Mouse (Mus musculus) MEL (cell line): ENCODE measurements at regions not wholly inside any gene's neighbourhood (a gene's known extent, or its start where the extent isn't known, plus 50 kb on each side); places are given as distances from the start of the nearest gene placed in this dataset.

Source experiments
- DNase-seq: peaks from one replicate; pipeline ENCODE4 v3.0.0; 2011; ENCODE audit warnings: low read depth, low spot score
- H3K27ac ChIP-seq: 2 replicates; pipeline ENCODE4 v1.5.1; 2012; ENCODE audit warnings: low read depth, mild to moderate bottlenecking, control low read depth, low read length, moderate library complexity; ENCODE audit not compliant: control insufficient read depth
- H3K27me3 ChIP-seq, 2 experiments: fragments of 150-350 bp in 1 of 2; sonication (generic) in 1 of 2; 2 replicates each; pipeline ENCODE4 v1.6.1; 2012; ENCODE audit warnings: low read length in 2 of 2, mild to moderate bottlenecking in 2 of 2, improper control_type of control experiment in 1 of 2, moderate library complexity in 1 of 2; ENCODE audit not compliant: insufficient read depth in 2 of 2, control insufficient read depth in 1 of 2
- H3K36me3 ChIP-seq, 2 experiments: 2 replicates each; pipeline ENCODE4 v1.6.1; 2012 to 2014; ENCODE audit warnings: low read length in 2 of 2, improper control_type of control experiment in 1 of 2, inconsistent platforms in 1 of 2, mild to moderate bottlenecking in 1 of 2; ENCODE audit not compliant: insufficient read depth in 2 of 2, control insufficient read depth in 1 of 2
- H3K4me1 ChIP-seq, 2 experiments: fragments of 150-350 bp in 1 of 2; sonication (generic) in 1 of 2; 2 replicates each; pipeline ENCODE4 v1.6.1; 2012; ENCODE audit warnings: low read length in 2 of 2, improper control_type of control experiment in 1 of 2, mild to moderate bottlenecking in 1 of 2; ENCODE audit not compliant: insufficient read depth in 2 of 2, control insufficient read depth in 1 of 2
- H3K4me3 ChIP-seq, 2 experiments: fragments of 150-350 bp in 1 of 2; sonication (generic) in 1 of 2; 2 replicates each; pipeline ENCODE4 v1.5.1; 2012; ENCODE audit warnings: low read depth in 2 of 2, low read length in 2 of 2, mild to moderate bottlenecking in 2 of 2, moderate library complexity in 2 of 2, control low read depth in 1 of 2, improper control_type of control experiment in 1 of 2; ENCODE audit not compliant: control insufficient read depth in 1 of 2, insufficient read depth in 1 of 2
- H3K79me2 ChIP-seq: 2 replicates; pipeline ENCODE4 v1.6.1; 2012; ENCODE audit warnings: mild to moderate bottlenecking, low read length, moderate library complexity; ENCODE audit not compliant: control insufficient read depth, poor library complexity, insufficient read depth
- H3K9ac ChIP-seq: 2 replicates; pipeline ENCODE4 v1.6.1; 2012; ENCODE audit warnings: low read depth, mild to moderate bottlenecking, control low read depth, low read length, moderate library complexity; ENCODE audit not compliant: control insufficient read depth, poor library complexity, severe bottlenecking
- H3K9me3 ChIP-seq: fragments of 150-350 bp; sonication (generic); replicated peaks from 2 replicates; pipeline ENCODE4 v1.6.1; 2012; ENCODE audit warnings: mild to moderate bottlenecking, low read length, improper control_type of control experiment, moderate library complexity; ENCODE audit not compliant: insufficient read depth
- CHD2 ChIP-seq: IDR thresholded peaks from 2 replicates; pipeline ENCODE4 v1.6.1; 2011; ENCODE audit warnings: low read length, improper control_type of control experiment
- GABPA ChIP-seq: IDR thresholded peaks from 2 replicates; pipeline ENCODE4 v1.6.1; 2012; ENCODE audit warnings: low read depth, mild to moderate bottlenecking, inconsistent platforms, low read length, improper control_type of control experiment, moderate library complexity
- HCFC1 ChIP-seq: IDR thresholded peaks from 2 replicates; pipeline ENCODE4 v1.6.1; 2012; ENCODE audit warnings: low read depth, mild to moderate bottlenecking, inconsistent platforms, low read length, improper control_type of control experiment, moderate library complexity
- JUND ChIP-seq: IDR thresholded peaks from 2 replicates; pipeline ENCODE4 v1.6.1; 2011; ENCODE audit warnings: low read depth, mild to moderate bottlenecking, improper control_type of control experiment, low read length
- KAT2A ChIP-seq: conservative IDR thresholded peaks from 2 replicates; pipeline ENCODE4 v1.6.1; 2012; ENCODE audit warnings: low read depth, low read length, improper control_type of control experiment, inconsistent platforms
- MAX ChIP-seq: IDR thresholded peaks from 2 replicates; pipeline ENCODE4 v1.6.1; 2011; ENCODE audit warnings: low read length, improper control_type of control experiment
- MYB ChIP-seq: IDR thresholded peaks from 2 replicates; pipeline ENCODE4 v1.6.1; 2011; ENCODE audit warnings: mild to moderate bottlenecking, low read depth, low read length, improper control_type of control experiment
- MYC ChIP-seq: IDR thresholded peaks from 2 replicates; pipeline ENCODE4 v1.6.1; 2011; ENCODE audit warnings: low read depth, mild to moderate bottlenecking, low read length, improper control_type of control experiment, moderate library complexity
- NELFE ChIP-seq: IDR thresholded peaks from 2 replicates; pipeline ENCODE4 v1.6.1; 2011; ENCODE audit warnings: low read depth, low read length, improper control_type of control experiment
- NRF1 ChIP-seq: IDR thresholded peaks from 2 replicates; pipeline ENCODE4 v1.6.1; 2014; ENCODE audit warnings: low read depth, mild to moderate bottlenecking, inconsistent platforms, low read length, improper control_type of control experiment, moderate library complexity; ENCODE audit not compliant: poor library complexity, insufficient read depth, severe bottlenecking
- POLR2A ChIP-seq, 2 experiments: IDR thresholded peaks; 2 replicates each; pipeline ENCODE4 v1.6.1; 2011 to 2012; ENCODE audit warnings: low read length in 2 of 2, mild to moderate bottlenecking in 2 of 2, control low read depth in 1 of 2, improper control_type of control experiment in 1 of 2, low read depth in 1 of 2, moderate library complexity in 1 of 2; ENCODE audit not compliant: control insufficient read depth in 1 of 2, insufficient read depth in 1 of 2, poor library complexity in 1 of 2
- POLR2AphosphoS2 ChIP-seq: IDR thresholded peaks from 2 replicates; pipeline ENCODE4 v1.6.1; 2011; ENCODE audit warnings: low read length, improper control_type of control experiment
- POLR2AphosphoS5 ChIP-seq: IDR thresholded peaks from 2 replicates; pipeline ENCODE4 v1.6.1; 2012; ENCODE audit warnings: low read depth, borderline replicate concordance, mild to moderate bottlenecking, inconsistent platforms, low read length, moderate library complexity, mixed read lengths
- RCOR1 ChIP-seq: IDR thresholded peaks from 2 replicates; pipeline ENCODE4 v1.6.1; 2012; ENCODE audit warnings: low read depth, mild to moderate bottlenecking, inconsistent platforms, low read length, improper control_type of control experiment
- SIN3A ChIP-seq: IDR thresholded peaks from 2 replicates; pipeline ENCODE4 v1.6.1; 2012; ENCODE audit warnings: low read length, improper control_type of control experiment, inconsistent platforms
- TAL1 ChIP-seq: IDR thresholded peaks from 2 replicates; pipeline ENCODE4 v1.6.1; 2012; ENCODE audit warnings: mild to moderate bottlenecking, inconsistent platforms, low read length, moderate library complexity, mixed read lengths
- TBP ChIP-seq: IDR thresholded peaks from 2 replicates; pipeline ENCODE4 v1.8.0; 2011; ENCODE audit warnings: low read depth, low read length, improper control_type of control experiment
- USF1 ChIP-seq: IDR thresholded peaks from 2 replicates; pipeline ENCODE4 v1.6.1; 2014; ENCODE audit warnings: low read depth, mild to moderate bottlenecking, inconsistent platforms, low read length, improper control_type of control experiment, moderate library complexity
- USF2 ChIP-seq, 2 experiments: IDR thresholded peaks; 2 replicates each; pipeline ENCODE4 v1.6.1; 2011 to 2012; ENCODE audit warnings: improper control_type of control experiment in 2 of 2, low read length in 2 of 2, borderline replicate concordance in 1 of 2, inconsistent platforms in 1 of 2, low read depth in 1 of 2, mild to moderate bottlenecking in 1 of 2; ENCODE audit not compliant: insufficient read depth in 1 of 2
- ZMIZ1 ChIP-seq: IDR thresholded peaks from 2 replicates; pipeline ENCODE4 v1.6.1; 2012; ENCODE audit warnings: low read depth, mild to moderate bottlenecking, inconsistent platforms, low read length, improper control_type of control experiment, moderate library complexity
- ZNF384 ChIP-seq: IDR thresholded peaks from 2 replicates; pipeline ENCODE4 v1.6.1; 2012; ENCODE audit warnings: low read depth, mild to moderate bottlenecking, inconsistent platforms, low read length, improper control_type of control experiment

DNA sequence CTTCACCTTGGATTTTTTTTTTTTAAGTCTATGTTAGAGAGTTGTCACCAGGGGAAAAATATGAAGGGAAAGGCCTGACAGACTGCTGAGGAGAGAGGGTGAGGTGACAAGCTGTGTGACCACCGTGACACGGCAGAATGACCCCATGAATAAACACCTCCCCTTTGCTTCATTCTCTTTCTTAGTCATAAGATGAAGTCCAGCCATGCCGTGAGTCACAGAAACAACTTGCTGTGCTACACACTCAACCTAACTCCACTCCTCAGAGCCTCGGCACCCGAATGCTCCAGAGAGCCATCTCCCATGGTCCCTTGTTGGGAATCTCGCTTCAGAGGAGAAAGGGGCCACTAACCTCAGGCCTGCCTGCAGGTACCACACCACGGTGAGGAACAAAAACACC is 246.1 kb downstream of the Cdc5l start:
- Histone ChIP-seq H3K4me1 (no peaks in the 10 kb centered on the region), H3K79me2 (no peaks in the 10 kb centered on the region), H3K27me3 (no peaks in the 10 kb centered on the region), H3K4me3 (no peak overlapping the region), H3K9ac (no peak overlapping the region), H3K9me3 (no peaks in the 10 kb centered on the region), H3K27ac (no peak overlapping the region), H3K36me3 (no peaks in the 10 kb centered on the region)
- no peak for DNase-seq
- TF ChIP-seq TAL1 (no peak), SIN3A (no peak), USF2 (IDR thresholded peaks at IDR 0.05; ENCODE audit: borderline replicate concordance in 1 of 2, insufficient read depth in 1 of 2, low read depth in 1 of 2, low read length in 2 of 2) (no peak), ZMIZ1 (no peak), USF1 (no peak), POLR2A (IDR thresholded peaks at IDR 0.05; ENCODE audit: control insufficient read depth in 1 of 2, insufficient read depth in 1 of 2, low read depth in 1 of 2, low read length in 2 of 2, poor library complexity in 1 of 2) (no peak), MAX (no peak), POLR2AphosphoS2 (no peak), GABPA (no peak), KAT2A (no peak), RCOR1 (no peak), MYB (no peak)

DNA sequence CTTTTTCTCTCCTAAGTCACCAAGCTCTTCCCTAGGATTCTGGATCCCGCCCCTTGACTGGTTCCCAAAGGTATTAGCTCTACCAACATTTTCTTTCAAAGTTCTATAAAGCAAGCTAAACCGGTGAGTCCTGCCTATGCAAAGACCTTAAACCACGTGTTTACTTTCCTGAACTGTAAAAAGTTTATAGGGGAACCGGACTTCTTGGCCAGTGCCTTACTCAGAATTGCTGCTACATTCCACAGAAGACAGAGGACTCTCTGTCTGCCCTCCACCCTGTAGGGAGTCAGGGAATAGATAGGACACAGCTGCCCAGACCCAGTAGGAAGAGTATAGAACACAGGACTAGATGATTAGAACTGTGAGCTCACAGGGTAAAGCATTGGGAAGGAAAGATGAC is 257.2 kb downstream of the Cdc5l start:
- no peaks in the 10 kb centered on the region for H3K36me3 ChIP-seq
- no peaks in the 10 kb centered on the region for H3K79me2 ChIP-seq
- H3K9ac ChIP-seq: no peak overlapping the region
- no peaks in the 10 kb centered on the region for H3K4me1 ChIP-seq
- no peaks in the 10 kb centered on the region for H3K9me3 ChIP-seq
- TF ChIP-seq TAL1 (no peak), ZNF384 (no peak), RCOR1 (no peak), MYC (no peak), JUND (no peak), CHD2 (no peak), POLR2AphosphoS5 (no peak), KAT2A (no peak), HCFC1 (no peak), NRF1 (no peak), TBP (no peak), NELFE (no peak)
- no peak overlapping the region for H3K4me3 ChIP-seq
- no peak overlapping the region for H3K27ac ChIP-seq
- no peaks in the 10 kb centered on the region for H3K27me3 ChIP-seq
- DNase-seq: no peak
